Mouse (Mus musculus) cortical plate, adult 2 months (tissue): ENCODE results near the gene Smim20.

ENCODE experiments used
- CTCF ChIP-seq: fragments of 200-500 bp; IDR thresholded peaks from 2 replicates; pipeline ENCODE4 v1.5.1; 2011; ENCODE audit warnings: mild to moderate bottlenecking, control low read depth, low read length; ENCODE audit not compliant: insufficient read depth; ENCODE audit errors: extremely low read depth
- POLR2A ChIP-seq: fragments of 200-500 bp; IDR thresholded peaks from 2 replicates; pipeline ENCODE4 v1.6.1; 2011; ENCODE audit warnings: mild to moderate bottlenecking, low read length, control low read depth; ENCODE audit not compliant: insufficient read depth; ENCODE audit errors: extremely low read depth

GRCm38 (mm10) chr5:53320331-53320730 lies 53.4 kb downstream of the Smim20 start:
- no peak for TF ChIP-seq CTCF
- no peak for TF ChIP-seq POLR2A
